Mouse (Mus musculus): ENCODE data around the gene Cyp1a1.

DNA sequence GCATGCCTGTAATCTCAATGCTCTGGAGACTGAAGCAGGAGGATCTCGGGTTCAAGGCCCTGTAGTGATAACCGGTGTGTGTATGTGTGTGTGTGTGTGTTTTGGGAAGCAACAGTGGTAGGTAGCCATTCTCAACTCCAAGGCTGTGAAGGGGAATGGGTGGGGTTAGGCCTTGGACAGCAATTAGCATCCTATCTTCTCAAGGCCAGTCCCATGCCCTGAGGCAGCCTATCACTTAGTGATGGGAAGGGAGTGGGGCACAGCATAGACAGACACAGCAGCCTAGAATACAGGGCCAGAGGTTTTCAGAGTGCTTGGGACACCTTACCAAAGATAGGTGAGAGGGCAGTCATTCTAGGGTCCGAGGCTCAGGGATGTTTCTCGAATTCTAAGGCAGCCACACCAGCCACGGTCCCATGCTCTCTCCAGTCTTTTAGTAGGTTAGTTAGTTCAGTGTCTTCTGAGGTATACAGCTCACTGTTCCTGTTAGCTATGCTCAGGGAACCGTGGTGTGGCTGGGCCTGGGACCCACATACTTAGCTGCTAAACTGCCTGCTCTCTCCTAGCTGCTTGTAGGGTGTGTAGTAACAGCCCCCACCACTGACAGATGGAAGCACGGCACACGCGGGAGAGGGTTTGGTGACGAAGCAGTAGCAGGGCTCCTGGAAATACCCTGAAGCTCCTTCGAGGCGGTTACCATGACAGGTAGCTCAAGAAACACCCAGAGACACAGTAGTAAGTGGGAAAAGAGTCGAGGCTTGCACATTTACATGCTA lies 45.8 kb upstream of the Cyp1a1 start:
- no peak for TF ChIP-seq GATA1 (IDR thresholded peaks at IDR 0.05; ENCODE audit: borderline replicate concordance, low read length)
- TF ChIP-seq FLI1 (IDR thresholded peaks at IDR 0.05; ENCODE audit: low read length), result no peak

Measured in megakaryocyte, embryonic 14.5 days (primary cell).